Mouse (Mus musculus) ES-Bruce4 (cell line): ENCODE data around the gene Rbfox3. TPM values are rescaled to one million over a fixed set of nuclear protein-coding genes. Genes with fewer than 3 reads are reported as not detected.

Experiments used
- H3K27ac ChIP-seq: 2 replicates; pipeline ENCODE4 v1.5.1; 2012; ENCODE audit warnings: low read length, inconsistent platforms; ENCODE audit not compliant: insufficient read depth
- H3K27me3 ChIP-seq: 2 replicates; pipeline ENCODE4 v1.6.1; 2012; ENCODE audit warnings: mild to moderate bottlenecking, low read length, inconsistent platforms; ENCODE audit not compliant: control insufficient read depth, poor library complexity, insufficient read depth, severe bottlenecking
- H3K36me3 ChIP-seq: 2 replicates; pipeline ENCODE4 v1.6.1; 2012; ENCODE audit warnings: inconsistent platforms, mild to moderate bottlenecking, low read length, moderate library complexity; ENCODE audit not compliant: control insufficient read depth, poor library complexity, insufficient read depth, severe bottlenecking
- H3K4me1 ChIP-seq: one replicate; pipeline ENCODE4 v1.8.1; 2011; ENCODE audit warnings: low read length; ENCODE audit not compliant: control insufficient read depth, insufficient read depth
- H3K4me3 ChIP-seq: 2 replicates; pipeline ENCODE4 v1.5.1; 2011; ENCODE audit warnings: low read depth, mild to moderate bottlenecking, low read length
- H3K9ac ChIP-seq: 2 replicates; pipeline ENCODE4 v1.6.1; 2012; ENCODE audit warnings: low read depth, mild to moderate bottlenecking, inconsistent platforms; ENCODE audit not compliant: poor library complexity, severe bottlenecking
- H3K9me3 ChIP-seq: replicated peaks from 2 replicates; pipeline ENCODE4 v1.6.1; 2012; ENCODE audit warnings: mild to moderate bottlenecking, low read length, inconsistent platforms; ENCODE audit not compliant: control insufficient read depth, poor library complexity, insufficient read depth, severe bottlenecking
- CTCF ChIP-seq: IDR thresholded peaks from one replicate; pipeline ENCODE4 v1.8.1; 2011; ENCODE audit warnings: low read depth, low read length
- EP300 ChIP-seq: IDR thresholded peaks from 2 replicates; pipeline ENCODE4 v1.6.1; 2011; ENCODE audit warnings: low read depth, low read length; ENCODE audit not compliant: insufficient read depth
- POLR2A ChIP-seq: IDR thresholded peaks from one replicate; pipeline ENCODE4 v1.8.1; 2011; ENCODE audit warnings: low read length; ENCODE audit not compliant: insufficient read depth
- polyA plus RNA-seq: library from polyadenylated mRNA; stranded (reverse); fragments of >200 nt; gene quantifications from 2 replicates; pipeline ENCODE4 v1.2.4, GENCODE M21; 2011; ENCODE audit warnings: low read depth; ENCODE audit not compliant: missing spikeins, insufficient read depth, insufficient read length

Rbfox3 gene
- polyA plus RNA-seq, 1 experiment: 0.85 TPM

- TF ChIP-seq EP300 (no peak), CTCF (peak; percentile 30)
- Histone ChIP-seq H3K27ac (no peak overlapping the region), H3K36me3 (no peaks in the 10 kb centered on the region), H3K27me3 (no peaks in the 10 kb centered on the region), H3K9me3 (no peaks in the 10 kb centered on the region), H3K9ac (no peak overlapping the region), H3K4me3 (no peak overlapping the region), H3K4me1 (no peaks in the 10 kb centered on the region)
Observed at GRCm38 (mm10) chr11:118520251-118520650, 391.1 kb downstream of the Rbfox3 start.

- TF ChIP-seq EP300 (no peak), POLR2A (no peak), CTCF (no peak)
- Histone ChIP-seq H3K27ac (no peak overlapping the region), H3K9me3 (no peaks in the 10 kb centered on the region), H3K27me3 (no peaks in the 10 kb centered on the region), H3K4me3 (no peak overlapping the region), H3K4me1 (no peaks in the 10 kb centered on the region), H3K36me3 (no peaks in the 10 kb centered on the region), H3K9ac (no peak overlapping the region)
Observed at GRCm38 (mm10) chr11:118518743-118519142, 392.7 kb downstream of the Rbfox3 start.

DNA sequence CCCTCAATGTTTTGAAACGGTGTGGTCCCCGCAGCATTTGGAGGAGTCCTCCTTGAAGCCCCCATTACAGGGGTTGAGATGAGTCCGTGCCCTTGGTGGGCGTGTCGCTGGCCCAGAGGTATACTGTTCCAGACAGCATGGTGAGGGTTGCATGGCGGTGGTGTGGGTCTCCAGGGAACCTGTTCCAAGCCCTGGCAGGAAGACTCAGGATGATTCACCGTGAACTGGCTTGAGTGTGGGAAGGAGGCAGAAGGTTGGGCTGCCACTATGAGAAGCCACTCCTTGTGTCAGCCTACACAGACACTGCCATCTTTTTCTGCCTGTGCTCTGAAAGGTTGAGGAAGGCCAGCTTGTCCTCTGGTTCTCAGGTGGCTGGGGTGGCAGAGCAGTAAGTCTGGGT is 393.5 kb downstream of the Rbfox3 start:
- Histone ChIP-seq H3K4me1 (no peaks in the 10 kb centered on the region), H3K36me3 (no peaks in the 10 kb centered on the region), H3K27me3 (no peaks in the 10 kb centered on the region), H3K27ac (no peak overlapping the region), H3K9ac (no peak overlapping the region), H3K9me3 (no peaks in the 10 kb centered on the region), H3K4me3 (no peak overlapping the region)
- TF ChIP-seq POLR2A: no peak
- no peak for TF ChIP-seq EP300
- TF ChIP-seq CTCF: no peak

GRCm38 (mm10) chr11:118512257-118512910 is 399.0 kb downstream of the Rbfox3 start:
- Histone ChIP-seq H3K9ac (no peak overlapping the region), H3K27ac (no peak overlapping the region), H3K4me3 (no peak overlapping the region)

GRCm38 (mm10) chr11:118511851-118512250 is 399.5 kb downstream of the Rbfox3 start:
- no peaks in the 10 kb centered on the region for H3K36me3 ChIP-seq
- TF ChIP-seq CTCF (no peak), EP300 (no peak), POLR2A (no peak)
- H3K27me3 ChIP-seq: no peaks in the 10 kb centered on the region
- no peak overlapping the region for H3K4me3 ChIP-seq
- no peak overlapping the region for H3K27ac ChIP-seq
- H3K9ac ChIP-seq: no peak overlapping the region
- H3K9me3 ChIP-seq: no peaks in the 10 kb centered on the region
- no peaks in the 10 kb centered on the region for H3K4me1 ChIP-seq

More at GRCm38 (mm10) chr11:118512257-118512910, 399.0 kb downstream of the Rbfox3 start:
- no peak for TF ChIP-seq POLR2A
- no peak for TF ChIP-seq EP300
- TF ChIP-seq CTCF: no peak
- Histone ChIP-seq H3K9me3 (no peaks in the 10 kb centered on the region), H3K27me3 (no peaks in the 10 kb centered on the region), H3K36me3 (no peaks in the 10 kb centered on the region), H3K4me1 (no peaks in the 10 kb centered on the region)

GRCm38 (mm10) chr11:118508341-118508740 is 403.1 kb downstream of the Rbfox3 start:
- no peak overlapping the region for H3K4me3 ChIP-seq
- no peaks in the 10 kb centered on the region for H3K4me1 ChIP-seq
- H3K27ac ChIP-seq: no peak overlapping the region
- no peaks in the 10 kb centered on the region for H3K36me3 ChIP-seq
- TF ChIP-seq CTCF (no peak), POLR2A (no peak), EP300 (no peak)
- H3K9me3 ChIP-seq: no peaks in the 10 kb centered on the region
- no peak overlapping the region for H3K9ac ChIP-seq
- 0 out of 2 replicates have a peak, but pooled peaks cover 2% of the 10 kb centered on the region for H3K27me3 ChIP-seq
